Mouse (Mus musculus): ENCODE measurements around the gene Gm29106. TPM values are rescaled to one million over a fixed set of nuclear protein-coding genes. Genes with fewer than 3 reads are reported as not detected.
"Not testable (repeated sequence)": the region's sequence is repeated elsewhere in the genome, so short reads cannot be mapped to it uniquely, and the experiment has no call there.

Gene Gm29106
- not detected in 2 replicates for polyA plus RNA-seq (2012; rRNA removed)

- not testable (repeated sequence) for H3K4me3 ChIP-seq (replicated peaks; ENCODE audit: extremely low read depth, low read depth, low read length); DNase-seq; H3K4me1 ChIP-seq (ENCODE audit: control insufficient read depth, insufficient read depth, low read length)
- 58% methylated on average over 2 of the region's 2 CpGs for WGBS
Observed at GRCm38 (mm10) chr1:118176242-118176641, at the start of gene Gm29106. TSS of gene Gm29106 (plus strand) at chr1:118176542.

- Histone ChIP-seq H3K4me1 (ENCODE audit: control insufficient read depth, insufficient read depth, low read length) (no peaks in the 10 kb centered on the region), H3K4me3 (replicated peaks; ENCODE audit: extremely low read depth, low read depth, low read length) (no peak overlapping the region)
- DNase-seq, result no peak
- WGBS, result 39% methylated on average over 1 of the region's 1 CpGs
- TF ChIP-seq CTCF (IDR thresholded peaks at IDR 0.05; ENCODE audit: insufficient read depth, low read length), result no peak
- TF ChIP-seq POLR2A (IDR thresholded peaks at IDR 0.05; ENCODE audit: borderline replicate concordance, extremely low read depth, low read depth, low read length), result no peak
Observed at GRCm38 (mm10) chr1:118228540-118228939, 52.2 kb downstream of the Gm29106 start.

- no peak for DNase-seq
- H3K4me1 ChIP-seq (ENCODE audit: control insufficient read depth, insufficient read depth, low read length), result no peaks in the 10 kb centered on the region
- TF ChIP-seq POLR2A (IDR thresholded peaks at IDR 0.05; ENCODE audit: borderline replicate concordance, extremely low read depth, low read depth, low read length) (no peak), CTCF (IDR thresholded peaks at IDR 0.05; ENCODE audit: insufficient read depth, low read length) (no peak)
- no peak overlapping the region for H3K4me3 ChIP-seq (replicated peaks; ENCODE audit: extremely low read depth, low read depth, low read length)
- 86% methylated on average over 1 of the region's 1 CpGs for WGBS
Observed at GRCm38 (mm10) chr1:118236032-118236431, 59.7 kb downstream of the Gm29106 start.

Other genes with a start within 250 kb of the Gm29106 start
- not detected in 2 replicates for gene Gm28168, start 248.5 kb upstream of the Gm29106 start, polyA plus RNA-seq (2012; rRNA removed)
- not detected in 2 replicates for gene Gm7145, start 210.6 kb upstream of the Gm29106 start, polyA plus RNA-seq (2012; rRNA removed)
- 37.5 and 41.5 TPM in 2 replicates for gene Tsn, start 135.2 kb downstream of the Gm29106 start, polyA plus RNA-seq (2012; rRNA removed)
- gene Nifk, start 145.3 kb downstream of the Gm29106 start, polyA plus RNA-seq (2012; rRNA removed), result 2.7 and 5.9 TPM in 2 replicates
- gene Clasp1, start 212.5 kb downstream of the Gm29106 start, polyA plus RNA-seq (2012; rRNA removed), result 17.9 and 21.5 TPM in 2 replicates

Measured in lung, adult 2 months (tissue).